Mouse (Mus musculus) layer of hippocampus, postnatal 36 days (tissue): ENCODE data around the gene Kif19a. TPM values are rescaled to one million over a fixed set of nuclear protein-coding genes. Genes with fewer than 3 reads are reported as not detected.
A peak's percentile ranks its signal among the peaks of the same experiment; 100 is the strongest.

Source experiments
- DNase-seq, 2 experiments: peaks; one replicate each; pipeline ENCODE4 v3.0.0; 2022
- total RNA-seq, 2 experiments: library from RNA; stranded (reverse); gene quantifications; 2 replicates each; pipeline ENCODE4 v1.2.3; 2021

The Kif19a gene
- total RNA-seq, result 1 to 10 TPM; 4.0 to 6.1 TPM

DNA sequence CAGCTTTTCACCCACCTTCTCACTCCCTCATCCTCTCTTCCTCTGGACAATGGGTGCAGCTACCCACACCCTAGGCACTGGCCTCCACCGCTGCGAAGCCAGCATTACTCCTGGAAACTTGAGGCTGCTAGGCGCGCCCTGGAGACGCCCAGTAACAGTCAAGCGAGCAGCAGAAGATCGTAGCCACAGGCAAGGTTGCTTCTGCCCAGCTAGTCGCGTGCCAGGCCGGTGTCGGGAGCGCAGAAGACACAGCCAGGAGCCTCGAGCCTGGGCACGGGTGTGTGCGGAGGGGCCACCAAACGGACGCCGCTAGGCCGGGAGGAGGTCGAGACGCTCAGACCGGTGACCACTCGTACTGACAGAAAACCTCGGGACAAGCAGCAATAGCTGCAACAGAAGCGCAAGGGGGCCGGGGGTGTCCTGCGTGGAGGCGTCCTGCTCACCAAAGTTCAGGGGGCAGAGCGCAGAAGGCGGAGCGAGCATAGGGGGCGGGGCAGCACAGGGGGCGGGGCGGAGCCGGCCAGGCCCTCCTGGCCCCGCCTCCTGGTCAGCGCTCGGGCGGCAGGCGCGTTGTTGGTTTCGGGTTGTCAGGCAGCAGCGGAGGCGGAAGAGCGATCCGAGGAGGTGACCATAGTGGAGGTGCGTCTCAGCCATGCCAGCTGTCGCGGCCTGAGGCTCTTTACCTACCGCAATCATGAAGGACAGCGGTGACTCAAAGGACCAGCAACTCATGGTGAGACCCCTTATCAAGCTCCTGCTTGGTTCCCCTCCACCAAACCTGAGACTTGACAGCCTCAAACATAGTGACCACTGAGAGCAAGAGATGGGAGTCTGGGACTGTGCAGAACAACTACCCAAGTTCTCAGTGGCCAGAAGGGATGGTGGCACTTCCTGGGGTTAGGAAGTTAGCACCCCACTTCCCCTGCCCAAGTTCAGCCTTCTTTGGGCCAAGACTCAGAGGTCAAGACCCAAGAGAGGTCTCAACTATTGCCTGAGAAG lies at the start of gene Kif19a:
Kif19a (plus strand) TSS at position 569 of the 999 bp plus-strand sequence.
- no peak for DNase-seq

DNA sequence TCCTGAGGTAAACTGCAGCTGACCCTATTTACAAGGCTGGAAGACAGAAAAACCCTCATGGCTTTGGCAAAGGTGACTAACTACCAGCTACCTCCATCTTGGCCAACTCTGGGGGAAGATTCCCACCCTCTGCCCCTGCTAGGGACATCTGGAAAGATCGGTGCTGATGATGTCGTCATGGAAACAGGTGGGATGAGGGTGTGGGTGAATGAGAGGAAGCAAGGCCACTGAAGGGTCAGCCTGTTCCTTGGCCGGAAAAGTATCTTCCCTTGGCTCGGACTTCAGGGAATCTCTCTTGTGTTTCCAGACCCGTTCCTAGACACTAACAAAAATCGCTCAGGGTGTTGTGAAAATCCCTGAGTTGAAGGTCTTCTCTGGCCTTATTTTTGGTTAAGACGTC lies 49.7 kb upstream of the Kif19a start:
- no peak for DNase-seq

DNA sequence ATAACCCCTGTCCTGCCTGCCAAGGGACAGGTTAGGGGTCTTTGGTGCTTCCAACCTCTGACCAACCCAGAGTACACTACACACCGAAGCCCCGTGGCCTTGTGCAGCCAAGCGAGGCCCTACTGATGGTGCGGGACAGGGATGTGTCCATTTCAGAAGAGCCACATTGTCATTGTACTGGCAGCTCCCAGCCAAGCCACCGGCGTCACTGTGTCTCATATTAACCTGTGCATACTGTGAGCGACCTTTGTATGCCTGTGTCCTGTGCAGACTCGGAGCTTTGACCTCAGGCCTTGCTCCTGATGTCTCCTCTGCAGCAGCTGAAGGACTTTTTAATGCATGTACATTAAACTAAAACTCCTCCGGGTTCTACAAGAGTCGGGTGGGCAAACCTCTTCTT lies 44.7 kb upstream of the Kif19a start:
- no peak for DNase-seq

DNA sequence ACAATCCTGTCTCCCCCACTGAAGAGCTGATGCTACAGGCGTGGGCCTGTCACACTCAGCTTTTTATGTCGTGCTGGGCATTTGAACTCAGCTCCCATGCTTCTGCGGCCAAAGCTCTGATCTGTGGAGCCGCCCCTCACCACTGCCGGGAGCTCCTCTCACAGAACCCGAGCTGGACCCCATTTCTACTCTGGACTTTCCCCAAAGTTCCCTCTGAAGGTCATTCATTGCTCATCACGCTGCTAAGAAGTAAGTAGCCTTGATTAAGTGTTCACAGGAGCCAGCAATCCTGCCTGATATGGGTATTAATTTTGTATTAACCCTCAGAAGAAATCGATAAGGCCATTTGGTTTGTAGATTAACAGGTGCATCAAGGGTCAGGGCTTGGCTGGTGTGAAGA lies 42.8 kb upstream of the Kif19a start:
- DNase-seq, result no peak

DNA sequence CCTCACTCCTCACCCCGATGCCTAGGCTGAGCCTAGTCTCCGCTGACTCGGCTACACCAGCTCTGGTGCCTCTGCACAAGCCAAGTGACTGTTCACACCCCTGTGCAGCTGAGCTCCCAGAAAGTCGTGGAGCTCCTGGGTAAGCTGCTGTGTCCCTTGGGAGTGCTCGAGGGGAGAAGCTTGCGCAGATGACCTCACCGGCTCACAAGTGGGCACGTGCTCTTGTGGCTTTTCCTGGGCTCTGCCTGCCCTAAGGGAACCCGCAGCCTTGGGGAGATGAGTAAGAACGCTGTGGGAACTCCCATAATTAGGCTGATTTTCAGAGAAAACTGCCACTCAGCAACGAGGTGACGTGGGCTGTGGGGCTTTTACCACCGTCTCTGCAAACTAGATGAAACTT lies 42.2 kb upstream of the Kif19a start:
- no peak for DNase-seq

DNA sequence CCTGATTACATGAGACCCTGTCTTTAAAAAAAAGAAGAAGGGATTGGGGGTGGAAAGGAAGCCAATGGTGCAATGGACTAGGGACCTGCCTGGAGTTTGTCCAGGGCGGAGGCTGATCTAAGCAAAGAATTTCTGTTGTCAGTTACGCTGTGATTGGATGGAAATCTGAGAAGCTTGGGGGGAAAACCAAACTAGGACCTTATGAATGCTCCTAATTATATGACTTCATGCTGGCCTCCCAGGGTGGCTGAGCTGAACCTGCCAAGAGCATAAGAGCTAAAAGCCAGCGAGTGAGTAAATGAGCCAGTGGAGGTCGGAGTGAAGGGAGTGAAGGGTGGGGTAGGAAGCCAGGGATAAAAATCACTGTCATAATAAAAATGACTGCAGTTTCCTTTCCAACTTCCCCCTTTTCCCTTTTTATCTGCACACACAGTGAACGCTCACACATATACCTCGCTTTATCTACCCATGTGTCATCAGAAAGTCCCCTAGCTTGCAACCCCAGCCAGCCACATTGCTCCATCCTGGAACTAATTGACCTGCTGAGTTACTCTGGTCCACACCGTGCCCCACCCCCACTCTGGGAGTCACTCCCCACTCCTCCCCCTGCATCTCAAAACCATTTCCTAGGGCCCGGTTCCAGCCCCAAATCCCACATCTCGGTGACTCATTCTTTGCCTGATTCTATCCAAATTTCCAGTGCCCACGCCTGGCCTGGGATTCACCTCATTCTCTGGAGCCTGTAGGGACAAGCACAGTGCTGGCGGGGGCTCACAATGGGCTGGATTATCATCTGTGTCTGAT lies 40.2 kb upstream of the Kif19a start:
- DNase-seq, result no peak

DNA sequence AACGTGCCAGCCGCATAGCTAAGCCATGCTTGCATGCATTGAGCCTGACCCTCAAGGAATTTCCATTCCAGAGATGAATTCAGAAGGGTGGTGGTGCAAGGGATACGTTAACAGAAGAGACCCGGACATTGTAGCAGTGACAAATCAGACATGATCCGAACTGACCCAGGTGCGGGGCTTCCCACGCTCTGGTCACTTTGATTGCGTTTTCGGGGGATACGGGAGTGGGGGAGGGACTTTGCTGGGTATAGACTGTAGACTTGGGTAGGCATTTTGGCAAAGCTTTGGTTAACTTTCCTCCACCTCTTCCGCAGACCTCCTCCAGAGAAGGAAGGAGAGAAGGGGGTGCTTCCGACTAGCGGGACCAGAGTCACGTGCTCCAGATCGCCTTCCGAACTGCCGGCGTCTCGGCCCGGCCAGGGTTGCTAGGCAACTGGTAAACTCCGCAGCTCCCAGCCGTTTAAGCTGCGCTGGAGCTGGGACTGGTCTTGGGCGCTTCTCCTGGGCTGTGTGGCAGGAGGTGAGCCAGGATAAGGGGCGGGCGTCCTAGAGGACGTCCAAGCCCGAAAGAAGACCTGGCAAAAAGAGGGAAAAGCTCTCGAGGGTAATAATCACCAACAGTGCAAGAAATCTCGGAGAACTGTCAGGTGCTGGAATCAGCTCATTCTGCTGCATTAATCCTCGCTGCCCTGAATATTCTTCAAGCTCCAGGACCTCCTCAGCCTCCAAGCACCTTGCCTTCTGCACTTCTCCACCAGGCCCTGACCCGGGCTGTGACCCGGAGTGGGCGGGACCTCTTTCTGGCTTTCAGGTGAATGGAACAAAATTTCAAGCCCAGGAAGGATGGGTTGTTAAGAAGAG lies 38.0 kb upstream of the Kif19a start, which contains the start of gene Dnaic2:
Dnaic2 (plus strand) TSS at position 444 of the 861 bp plus-strand sequence.
- peak; percentile 63 to 66 for DNase-seq

DNA sequence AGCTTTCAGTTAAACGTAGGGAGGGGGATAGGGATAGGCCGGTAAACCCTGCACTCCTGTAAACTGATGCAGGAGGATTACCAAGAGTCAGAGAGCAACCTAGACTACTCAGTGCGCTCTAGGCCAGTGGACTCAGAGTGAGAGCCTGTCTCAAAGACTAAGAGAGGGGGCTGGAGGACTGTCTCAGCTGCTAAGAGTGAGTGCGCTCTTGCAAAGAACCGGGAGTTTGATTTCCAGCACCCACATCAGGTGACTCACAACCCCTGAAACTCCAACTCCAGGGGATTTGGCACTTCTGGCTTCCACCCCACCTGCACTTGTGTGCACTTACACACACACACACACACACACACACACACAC lies 37.4 kb upstream of the Kif19a start:
- no peak for DNase-seq

DNA sequence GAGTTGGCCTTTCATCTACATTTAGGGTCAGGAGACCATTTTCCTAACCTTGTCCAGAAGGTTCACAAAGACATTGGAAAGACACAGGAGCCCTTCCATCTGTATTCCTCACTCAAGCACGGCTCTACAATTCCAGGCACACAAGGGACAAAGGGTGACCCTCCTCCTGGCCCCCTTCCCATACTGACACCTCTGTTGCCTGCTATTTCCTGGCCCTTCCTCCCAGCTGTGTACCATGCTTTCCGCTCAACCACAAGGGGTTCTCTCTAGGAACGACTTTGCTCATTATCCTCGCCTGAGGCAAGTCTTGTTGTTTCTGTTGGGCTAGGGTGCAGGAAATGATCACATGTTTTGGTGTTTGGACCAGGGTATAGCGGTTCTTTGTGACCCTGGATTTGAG lies 36.9 kb upstream of the Kif19a start:
- DNase-seq, result no peak

DNA sequence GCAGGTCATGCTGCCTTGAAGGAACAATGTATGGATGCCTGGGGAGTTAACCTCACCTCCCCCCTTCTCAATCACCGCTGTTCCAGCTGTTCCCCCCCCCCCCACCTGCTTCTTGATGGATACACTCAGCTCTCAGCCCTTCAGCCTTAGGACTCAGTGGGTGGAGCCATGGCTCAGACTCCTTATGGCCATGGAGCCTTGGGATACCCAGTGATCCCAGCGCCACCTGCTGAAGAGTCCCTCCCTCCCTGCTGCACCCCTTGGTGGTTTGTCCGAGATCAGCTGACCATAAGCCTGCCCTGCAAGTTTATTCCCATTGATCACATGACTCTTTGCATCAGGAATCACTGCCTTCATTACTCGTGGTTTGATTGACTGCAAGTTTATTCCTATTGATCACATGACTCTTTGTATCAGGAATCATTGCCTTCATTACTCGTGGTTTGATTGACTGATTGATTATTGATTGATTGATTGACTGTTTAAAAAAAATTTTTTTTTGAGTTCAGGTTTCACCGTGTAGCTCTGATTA lies 35.3 kb upstream of the Kif19a start:
- no peak for DNase-seq

DNA sequence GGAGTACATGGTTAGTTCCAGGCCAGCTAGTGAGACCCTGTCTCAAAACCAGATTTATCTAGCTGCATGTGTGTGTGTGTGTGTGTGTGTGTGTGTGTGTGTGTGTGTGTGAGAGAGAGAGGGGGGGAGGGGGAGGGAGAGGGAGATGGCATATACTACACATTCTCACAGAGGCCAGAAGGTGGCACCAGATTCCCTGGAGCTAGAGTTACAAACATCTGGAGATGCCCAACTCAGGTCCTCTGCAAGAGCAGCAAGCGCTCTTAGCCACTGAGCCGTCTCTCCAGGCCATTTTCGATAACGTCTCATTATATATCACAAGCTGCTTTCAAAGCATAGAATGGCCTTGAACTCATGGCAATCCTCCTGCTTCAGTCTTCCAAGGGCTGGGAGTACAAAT lies 33.5 kb upstream of the Kif19a start:
- no peak for DNase-seq

DNA sequence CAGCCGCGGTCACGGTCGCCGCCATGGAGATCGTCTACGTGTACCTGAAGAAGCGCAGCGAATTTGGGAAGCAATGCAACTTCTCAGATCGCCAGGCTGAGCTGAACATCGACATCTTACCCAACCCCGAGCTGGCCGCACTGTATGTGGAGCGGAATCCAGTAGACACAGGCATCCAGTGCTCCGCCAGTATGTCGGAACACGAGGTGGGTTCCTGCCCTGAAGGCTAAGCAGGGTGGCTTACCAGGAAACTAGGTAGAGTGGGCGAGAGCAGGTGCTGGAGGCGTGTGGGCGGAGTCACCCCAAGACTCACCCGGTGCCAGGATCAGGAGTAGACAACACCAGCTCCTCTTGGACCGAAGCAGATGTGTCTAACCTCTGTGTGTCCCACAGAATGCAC lies 32.3 kb upstream of the Kif19a start:
- DNase-seq, result no peak

DNA sequence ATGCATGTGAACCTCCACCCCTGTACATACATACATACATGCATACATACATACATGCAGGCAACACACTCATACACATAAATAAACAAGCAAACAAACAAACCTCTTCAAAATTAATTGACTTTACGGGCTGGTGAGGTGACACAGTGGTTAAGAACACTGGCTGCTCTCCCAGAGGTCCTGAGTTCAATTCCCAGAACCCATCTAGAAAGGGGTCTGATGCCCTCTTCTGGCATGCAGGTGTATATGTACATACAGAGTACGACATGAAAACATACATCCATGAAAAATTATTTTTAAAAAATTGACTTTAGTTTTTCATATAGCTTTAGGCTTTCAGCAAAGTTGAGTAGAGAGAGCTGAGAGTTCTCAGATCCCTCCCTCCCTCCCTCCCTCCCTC lies 29.1 kb upstream of the Kif19a start:
- no peak for DNase-seq

DNA sequence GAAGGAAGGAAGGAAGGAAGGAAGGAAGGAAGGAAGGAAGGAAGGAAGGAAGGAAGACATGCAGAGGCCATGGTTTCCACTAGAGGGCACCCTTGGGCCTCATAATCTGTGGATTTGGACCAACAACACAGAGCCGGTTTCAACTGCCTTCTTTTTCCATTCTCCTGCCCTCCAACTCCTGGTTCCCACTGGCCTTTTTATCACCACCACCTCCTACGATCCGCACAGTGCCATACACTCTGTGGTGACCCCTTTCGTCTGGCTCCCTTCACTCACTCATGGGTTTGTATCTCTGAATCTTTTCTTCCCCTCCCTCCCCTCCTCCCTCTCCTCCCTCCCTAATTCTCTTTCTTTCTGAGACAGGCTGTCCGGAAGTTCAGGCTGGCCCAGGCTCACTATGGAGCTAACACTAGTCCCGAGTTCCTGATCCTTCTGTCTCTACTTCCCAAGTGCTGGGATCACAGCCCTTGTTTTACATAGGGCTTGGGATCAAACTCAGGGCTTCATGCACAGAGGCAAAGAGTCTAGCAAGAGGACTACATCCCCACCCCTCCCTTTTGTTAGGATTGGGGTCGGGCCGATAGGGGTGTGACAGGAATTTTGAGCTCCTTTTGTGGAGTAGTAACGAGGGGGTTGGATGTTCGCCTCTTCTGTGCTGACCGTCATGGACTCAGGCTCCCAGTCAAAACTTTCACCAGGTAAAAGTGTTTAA lies 28.1 kb upstream of the Kif19a start:
- DNase-seq, result peak in 1 of 2 experiments; percentile 54

DNA sequence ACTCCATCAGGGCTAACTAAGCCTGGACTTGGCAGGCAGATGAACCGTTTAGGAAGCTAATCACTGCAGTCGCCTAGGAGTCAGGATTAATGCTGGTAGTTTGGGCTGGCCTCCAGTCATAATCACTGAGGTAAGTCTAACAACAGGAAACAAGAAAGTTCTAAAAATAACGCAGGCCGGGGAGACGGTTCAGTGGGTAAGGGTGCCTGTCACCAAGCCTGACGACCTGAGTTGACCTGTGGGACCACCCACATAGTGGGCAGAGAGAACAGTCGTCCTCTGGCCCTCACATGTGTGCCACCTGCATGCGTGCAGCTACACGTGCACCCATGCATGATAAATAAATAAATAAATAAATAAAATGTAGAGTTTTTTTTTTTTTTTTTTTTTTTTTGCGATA lies 24.6 kb upstream of the Kif19a start:
- DNase-seq, result no peak

DNA sequence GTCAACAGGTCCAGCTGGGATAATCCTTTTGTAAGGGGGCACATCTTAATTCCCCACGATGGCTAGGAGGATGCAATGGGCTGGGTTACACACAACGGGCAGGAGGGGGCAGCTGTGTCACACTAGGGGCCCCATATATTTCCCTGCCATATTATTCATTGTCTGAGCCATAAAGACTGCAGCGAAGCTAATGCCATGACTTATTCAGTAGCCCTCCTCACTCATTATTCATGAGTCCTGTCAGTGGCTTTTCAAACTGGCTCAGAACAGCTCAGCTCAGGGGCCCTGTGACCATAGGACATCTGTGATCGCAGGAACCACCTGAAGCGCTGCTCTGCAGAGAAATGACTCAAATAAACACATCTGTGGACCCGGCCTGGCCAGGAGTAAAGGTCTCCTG lies 23.7 kb upstream of the Kif19a start:
- no peak for DNase-seq

DNA sequence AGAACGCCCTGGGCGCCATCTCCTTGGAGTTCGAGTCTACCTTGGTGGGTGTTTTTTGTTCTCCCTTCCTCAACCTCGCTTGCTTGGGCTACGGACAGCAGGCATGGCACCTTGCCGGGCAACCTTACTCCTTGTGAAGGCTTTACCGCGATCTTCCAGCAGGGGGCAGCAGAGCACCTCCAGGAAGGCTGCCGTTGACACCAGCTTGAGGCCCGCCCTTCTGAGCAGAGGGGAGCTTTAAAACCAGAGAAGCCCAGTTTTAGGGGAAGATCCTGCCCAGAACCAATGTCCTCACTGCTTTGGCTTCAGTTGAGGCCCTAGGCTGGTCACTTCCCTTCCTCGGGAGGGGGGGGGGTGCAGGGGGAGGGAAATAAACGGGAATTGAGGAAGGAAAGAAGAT lies 20.1 kb upstream of the Kif19a start:
- DNase-seq, result peak; percentile 85 to 88

DNA sequence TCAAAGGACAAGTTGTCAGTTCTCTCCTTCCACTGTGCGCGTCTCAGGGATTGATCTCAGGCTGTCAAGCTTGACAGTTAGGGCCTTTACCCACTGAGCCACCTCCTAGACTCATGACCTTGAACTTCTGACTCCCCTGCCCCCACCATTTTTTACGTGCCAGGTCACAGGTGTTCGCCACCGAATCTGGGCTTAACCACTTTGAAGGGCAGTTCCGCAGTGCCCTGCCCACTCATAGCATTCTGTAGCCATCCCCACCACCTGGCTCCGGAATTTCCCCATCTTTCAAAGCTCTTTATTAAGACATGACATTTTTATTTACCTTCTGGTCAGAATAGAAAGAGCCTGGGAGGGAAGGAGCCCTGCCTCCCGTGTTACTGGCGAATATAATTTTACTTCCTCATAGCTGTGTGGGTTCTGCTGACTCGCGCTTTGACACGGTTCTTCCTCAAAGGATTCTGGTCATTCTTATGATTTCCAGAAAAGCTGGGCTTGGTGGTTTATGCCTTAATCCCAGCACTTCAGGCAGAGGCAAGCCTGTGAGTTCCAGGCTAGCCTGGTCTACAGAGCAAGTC lies 17.5 kb upstream of the Kif19a start:
- DNase-seq, result no peak

DNA sequence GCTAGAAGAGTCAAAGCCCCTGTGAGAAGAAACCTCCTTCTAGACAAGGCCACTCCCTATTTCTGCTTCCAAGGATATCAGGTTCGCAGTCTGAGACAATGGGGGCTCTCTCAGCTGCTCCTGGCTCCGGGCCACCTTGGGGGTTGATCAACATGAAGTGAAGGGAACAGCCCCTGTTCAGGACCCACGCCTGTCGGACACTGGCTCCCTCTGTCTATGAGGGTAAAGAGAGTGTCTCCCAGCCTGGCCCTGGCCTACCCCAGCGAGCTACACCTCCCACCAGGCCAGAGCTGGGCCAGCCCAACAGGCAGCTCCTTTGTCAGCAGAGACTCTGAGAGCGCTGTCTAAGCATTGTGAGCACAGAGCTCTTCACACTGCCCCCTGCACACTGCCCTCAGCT lies 4.7 kb downstream of the Kif19a start:
- DNase-seq, result no peak

DNA sequence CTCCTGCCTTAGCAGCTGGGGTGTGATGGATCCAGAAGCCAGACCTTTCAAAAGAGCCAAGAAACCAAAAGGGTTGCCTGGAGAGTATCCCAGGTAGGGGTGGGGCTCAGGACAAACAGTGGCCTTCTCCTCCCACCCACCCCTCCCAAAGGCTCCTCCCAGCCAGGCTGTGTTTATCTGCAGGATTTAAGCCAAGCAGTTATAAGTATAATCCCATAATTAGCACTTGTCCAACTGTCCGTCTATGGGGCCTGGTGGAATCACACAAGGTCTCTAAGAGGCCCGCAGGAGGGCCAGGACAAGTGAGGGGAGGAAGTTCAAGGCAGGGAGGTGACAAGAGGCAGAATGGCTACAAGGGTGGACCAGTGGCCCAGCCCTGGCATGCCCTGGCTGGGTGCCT lies 6.7 kb downstream of the Kif19a start:
- no peak for DNase-seq

DNA sequence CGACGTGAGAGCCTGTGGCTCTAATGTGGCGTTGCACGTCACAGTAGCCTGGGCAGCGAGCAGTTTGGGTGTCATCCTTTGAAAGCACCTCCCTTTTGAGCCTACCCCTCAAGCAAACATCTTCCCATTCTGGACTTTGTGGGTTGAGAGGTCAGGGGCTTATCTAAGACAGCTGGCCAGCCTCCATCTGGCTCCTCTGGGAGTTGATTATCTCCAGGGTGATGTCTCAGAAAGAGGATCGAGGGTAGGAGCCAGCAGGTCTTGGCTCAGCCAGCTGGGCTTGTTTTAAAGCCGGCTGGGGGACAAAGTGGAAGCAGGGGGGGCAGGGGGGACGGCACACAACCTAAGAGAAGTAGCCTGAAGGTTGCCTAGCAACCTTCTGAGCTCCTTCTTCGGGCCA lies 14.9 kb downstream of the Kif19a start:
- no peak for DNase-seq
